Mouse (Mus musculus): Measurements from ENCODE around the gene Cdh13. TPM values are rescaled to one million over a fixed set of nuclear protein-coding genes. Genes with fewer than 3 reads are reported as not detected.

The Cdh13 gene
- polyA plus RNA-seq, 1 experiment from 2014 or later = 24.3 TPM

DNA sequence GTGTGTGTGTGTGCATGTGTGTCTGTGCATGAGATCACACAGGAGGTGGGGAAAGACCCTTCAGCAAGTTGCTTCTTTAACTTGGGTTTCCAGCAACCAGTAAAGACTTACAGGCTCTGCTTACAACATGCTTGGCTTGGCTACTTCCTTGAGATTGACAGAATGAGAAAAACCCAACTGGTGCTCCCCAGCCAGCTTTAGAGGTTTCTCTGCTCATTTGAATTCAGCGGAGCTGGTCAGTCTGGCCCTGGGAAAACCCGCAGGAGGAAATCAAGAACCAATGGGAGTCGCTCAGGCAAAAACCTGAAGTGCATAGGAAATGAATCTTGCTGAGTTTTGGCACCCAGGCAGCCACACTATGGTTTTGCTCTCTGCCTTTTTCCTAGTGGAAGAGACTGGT, 96.1 kb downstream of the Cdh13 start:
- H3K27ac ChIP-seq (replicated peaks; ENCODE audit: low read depth, low read length) = no peak overlapping the region
- no peaks in the 10 kb centered on the region for H3K4me1 ChIP-seq (ENCODE audit: control insufficient read depth, insufficient read depth, low read length)

DNA sequence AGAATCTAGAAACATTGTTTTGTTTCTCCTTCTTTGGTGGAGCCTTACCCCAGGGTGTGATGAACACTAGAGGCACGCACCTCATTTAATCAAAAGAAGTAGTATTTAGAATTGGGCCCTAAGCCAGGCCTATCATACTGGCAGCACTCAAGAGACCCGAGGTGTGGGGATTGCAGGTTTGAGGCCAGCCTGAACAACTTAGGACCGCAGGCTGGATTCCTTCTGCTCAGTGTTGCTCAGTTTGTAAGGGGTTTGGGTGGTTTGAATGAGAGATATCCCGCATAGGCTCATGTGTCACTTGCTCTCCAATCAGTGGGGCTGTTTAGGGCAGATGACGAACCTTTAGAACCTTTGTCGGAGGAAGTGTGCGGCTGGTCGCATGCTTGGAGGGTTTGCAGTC, 96.5 kb downstream of the Cdh13 start:
- no peaks in the 10 kb centered on the region for H3K4me1 ChIP-seq (ENCODE audit: control insufficient read depth, insufficient read depth, low read length)
- H3K36me3 ChIP-seq (ENCODE audit: control insufficient read depth, insufficient read depth, low read length) = no peaks in the 10 kb centered on the region
- H3K27me3 ChIP-seq (replicated peaks; ENCODE audit: control insufficient read depth, insufficient read depth, low read length) = no peaks in the 10 kb centered on the region
- no peak overlapping the region for H3K27ac ChIP-seq (replicated peaks; ENCODE audit: low read depth, low read length)
- H3K9me3 ChIP-seq (ENCODE audit: control insufficient read depth, low read length) = no peaks in the 10 kb centered on the region
- no peak overlapping the region for H3K9ac ChIP-seq (ENCODE audit: low read depth, low read length)
- no peak overlapping the region for H3K4me2 ChIP-seq (ENCODE audit: low read depth, low read length)
- 56% methylated on average over 8 of the region's 8 CpGs for WGBS
- no peak overlapping the region for H3K4me3 ChIP-seq (ENCODE audit: low read depth, low read length)
- no peak for DNase-seq (ENCODE audit: low spot score)
- no peak for ATAC-seq (ENCODE audit: low read depth)

More for the DNA sequence above, 96.1 kb downstream of the Cdh13 start:
- WGBS = 44% methylated on average over 3 of the region's 3 CpGs
- ATAC-seq (ENCODE audit: low read depth) = no peak
- Histone ChIP-seq H3K36me3 (ENCODE audit: control insufficient read depth, insufficient read depth, low read length) (no peaks in the 10 kb centered on the region), H3K27me3 (replicated peaks; ENCODE audit: control insufficient read depth, insufficient read depth, low read length) (no peaks in the 10 kb centered on the region), H3K4me2 (ENCODE audit: low read depth, low read length) (no peak overlapping the region), H3K9me3 (ENCODE audit: control insufficient read depth, low read length) (no peaks in the 10 kb centered on the region), H3K9ac (ENCODE audit: low read depth, low read length) (no peak overlapping the region), H3K4me3 (ENCODE audit: low read depth, low read length) (no peak overlapping the region)
- peak; percentile 63 for DNase-seq (ENCODE audit: low spot score)

DNA sequence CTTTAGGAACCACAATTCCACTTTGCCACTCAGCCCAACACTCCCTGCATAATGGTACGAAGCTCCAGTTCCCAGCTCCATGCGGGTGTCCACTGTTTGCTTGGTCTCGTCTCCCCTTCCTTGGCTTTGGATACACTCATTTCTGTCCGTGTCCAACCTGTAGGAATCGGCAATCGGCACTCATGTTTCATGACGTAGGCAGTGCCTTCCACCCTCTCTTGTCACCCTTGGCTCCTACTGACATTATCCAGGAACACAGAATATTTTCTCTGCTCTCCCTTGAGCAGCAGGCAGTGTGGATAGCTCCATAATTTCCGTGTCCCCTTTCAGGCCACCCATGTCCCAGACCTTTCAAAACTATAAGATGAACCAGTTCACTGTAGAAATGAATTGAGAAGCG, 97.2 kb downstream of the Cdh13 start:
- 73% methylated on average over 9 of the region's 9 CpGs for WGBS
- Histone ChIP-seq H3K9me3 (ENCODE audit: control insufficient read depth, low read length) (no peaks in the 10 kb centered on the region), H3K27ac (replicated peaks; ENCODE audit: low read depth, low read length) (no peak overlapping the region), H3K4me1 (ENCODE audit: control insufficient read depth, insufficient read depth, low read length) (no peaks in the 10 kb centered on the region), H3K4me2 (ENCODE audit: low read depth, low read length) (no peak overlapping the region), H3K9ac (ENCODE audit: low read depth, low read length) (no peak overlapping the region), H3K36me3 (ENCODE audit: control insufficient read depth, insufficient read depth, low read length) (no peaks in the 10 kb centered on the region), H3K27me3 (replicated peaks; ENCODE audit: control insufficient read depth, insufficient read depth, low read length) (no peaks in the 10 kb centered on the region), H3K4me3 (ENCODE audit: low read depth, low read length) (no peak overlapping the region)
- DNase-seq (ENCODE audit: low spot score) = no peak
- no peak for ATAC-seq (ENCODE audit: low read depth)

DNA sequence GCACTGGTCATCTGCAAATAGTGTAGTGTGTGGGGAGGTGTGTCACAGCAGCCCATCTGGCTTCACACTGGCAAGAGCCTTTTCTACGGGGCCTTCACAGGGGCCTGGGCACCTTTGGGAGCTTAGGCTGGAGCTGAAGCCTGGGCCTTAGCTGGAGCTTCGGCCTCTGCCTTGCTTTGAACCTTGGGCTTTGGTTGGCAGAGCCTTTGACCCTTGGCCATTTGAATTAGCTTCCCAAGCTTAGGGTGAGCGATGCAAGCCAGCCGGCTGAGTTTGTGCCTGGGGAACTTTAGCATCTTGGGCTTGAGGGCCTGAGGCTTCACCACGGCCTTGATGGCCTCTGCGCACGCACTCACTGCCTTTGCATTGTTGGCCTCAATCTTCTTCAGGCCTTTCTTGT, 98.1 kb downstream of the Cdh13 start:
- H3K27ac ChIP-seq (replicated peaks; ENCODE audit: low read depth, low read length) = no peak overlapping the region
- H3K36me3 ChIP-seq (ENCODE audit: control insufficient read depth, insufficient read depth, low read length) = no peaks in the 10 kb centered on the region
- 85% methylated on average over 7 of the region's 7 CpGs for WGBS
- H3K9me3 ChIP-seq (ENCODE audit: control insufficient read depth, low read length) = no peaks in the 10 kb centered on the region
- H3K4me3 ChIP-seq (ENCODE audit: low read depth, low read length) = no peak overlapping the region
- ATAC-seq (ENCODE audit: low read depth) = no peak
- H3K4me1 ChIP-seq (ENCODE audit: control insufficient read depth, insufficient read depth, low read length) = no peaks in the 10 kb centered on the region
- no peak for DNase-seq (ENCODE audit: low spot score)
- H3K4me2 ChIP-seq (ENCODE audit: low read depth, low read length) = no peak overlapping the region
- H3K9ac ChIP-seq (ENCODE audit: low read depth, low read length) = no peak overlapping the region
- H3K27me3 ChIP-seq (replicated peaks; ENCODE audit: control insufficient read depth, insufficient read depth, low read length) = no peaks in the 10 kb centered on the region

DNA sequence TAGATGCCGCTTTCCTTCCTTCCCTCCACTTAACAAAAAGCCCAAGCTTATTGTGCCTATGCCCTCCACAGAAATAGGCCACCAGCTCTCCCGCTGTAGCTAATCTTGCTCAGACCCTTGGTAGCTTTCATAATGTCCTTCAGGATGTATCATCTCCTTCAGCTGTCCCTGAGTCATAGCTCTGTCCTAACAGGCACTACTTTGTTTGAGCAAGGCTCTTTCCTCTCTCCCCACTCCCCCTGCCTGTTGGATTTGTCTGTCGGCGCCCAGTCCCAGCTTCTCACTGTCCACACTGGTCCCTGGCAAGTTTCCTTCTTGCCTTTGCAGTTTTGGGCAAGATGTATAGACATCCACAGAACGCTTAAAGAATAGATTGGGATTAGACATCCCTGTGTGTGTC, 100.8 kb downstream of the Cdh13 start:
- ATAC-seq (ENCODE audit: low read depth) = no peak
- H3K9ac ChIP-seq (ENCODE audit: low read depth, low read length) = no peak overlapping the region
- no peak for DNase-seq (ENCODE audit: low spot score)
- no peaks in the 10 kb centered on the region for H3K4me1 ChIP-seq (ENCODE audit: control insufficient read depth, insufficient read depth, low read length)
- no peak overlapping the region for H3K27ac ChIP-seq (replicated peaks; ENCODE audit: low read depth, low read length)
- H3K9me3 ChIP-seq (ENCODE audit: control insufficient read depth, low read length) = no peaks in the 10 kb centered on the region
- WGBS = 87% methylated on average over 5 of the region's 5 CpGs
- H3K27me3 ChIP-seq (replicated peaks; ENCODE audit: control insufficient read depth, insufficient read depth, low read length) = no peaks in the 10 kb centered on the region
- H3K4me3 ChIP-seq (ENCODE audit: low read depth, low read length) = no peak overlapping the region
- no peaks in the 10 kb centered on the region for H3K36me3 ChIP-seq (ENCODE audit: control insufficient read depth, insufficient read depth, low read length)
- H3K4me2 ChIP-seq (ENCODE audit: low read depth, low read length) = no peak overlapping the region

DNA sequence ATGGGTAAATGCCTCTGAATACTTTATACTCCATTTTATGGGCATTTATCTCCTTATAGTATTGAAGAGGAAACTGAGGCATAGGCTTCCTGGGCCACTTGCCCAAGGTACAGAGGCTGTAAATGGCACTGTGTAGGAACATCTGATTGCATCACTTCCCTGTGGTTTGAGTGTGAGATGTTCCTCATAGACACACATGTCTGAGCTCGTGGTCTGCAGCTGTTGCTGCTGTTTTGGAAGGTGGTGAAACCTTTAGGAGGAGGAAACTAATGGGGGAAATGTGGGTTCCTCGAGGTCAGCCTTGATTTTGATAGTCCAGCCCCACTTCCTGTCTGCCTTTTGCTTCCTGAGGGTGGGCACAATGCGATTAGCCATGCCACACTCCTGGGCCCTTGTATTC, 105.9 kb downstream of the Cdh13 start:
- Histone ChIP-seq H3K36me3 (ENCODE audit: control insufficient read depth, insufficient read depth, low read length) (no peaks in the 10 kb centered on the region), H3K27ac (replicated peaks; ENCODE audit: low read depth, low read length) (no peak overlapping the region), H3K9ac (ENCODE audit: low read depth, low read length) (no peak overlapping the region), H3K4me2 (ENCODE audit: low read depth, low read length) (no peak overlapping the region), H3K4me3 (ENCODE audit: low read depth, low read length) (no peak overlapping the region), H3K4me1 (ENCODE audit: control insufficient read depth, insufficient read depth, low read length) (no peaks in the 10 kb centered on the region), H3K9me3 (ENCODE audit: control insufficient read depth, low read length) (no peaks in the 10 kb centered on the region), H3K27me3 (replicated peaks; ENCODE audit: control insufficient read depth, insufficient read depth, low read length) (no peaks in the 10 kb centered on the region)
- 68% methylated on average over 3 of the region's 3 CpGs for WGBS
- DNase-seq (ENCODE audit: low spot score) (no peak), ATAC-seq (ENCODE audit: low read depth) (no peak)

DNA sequence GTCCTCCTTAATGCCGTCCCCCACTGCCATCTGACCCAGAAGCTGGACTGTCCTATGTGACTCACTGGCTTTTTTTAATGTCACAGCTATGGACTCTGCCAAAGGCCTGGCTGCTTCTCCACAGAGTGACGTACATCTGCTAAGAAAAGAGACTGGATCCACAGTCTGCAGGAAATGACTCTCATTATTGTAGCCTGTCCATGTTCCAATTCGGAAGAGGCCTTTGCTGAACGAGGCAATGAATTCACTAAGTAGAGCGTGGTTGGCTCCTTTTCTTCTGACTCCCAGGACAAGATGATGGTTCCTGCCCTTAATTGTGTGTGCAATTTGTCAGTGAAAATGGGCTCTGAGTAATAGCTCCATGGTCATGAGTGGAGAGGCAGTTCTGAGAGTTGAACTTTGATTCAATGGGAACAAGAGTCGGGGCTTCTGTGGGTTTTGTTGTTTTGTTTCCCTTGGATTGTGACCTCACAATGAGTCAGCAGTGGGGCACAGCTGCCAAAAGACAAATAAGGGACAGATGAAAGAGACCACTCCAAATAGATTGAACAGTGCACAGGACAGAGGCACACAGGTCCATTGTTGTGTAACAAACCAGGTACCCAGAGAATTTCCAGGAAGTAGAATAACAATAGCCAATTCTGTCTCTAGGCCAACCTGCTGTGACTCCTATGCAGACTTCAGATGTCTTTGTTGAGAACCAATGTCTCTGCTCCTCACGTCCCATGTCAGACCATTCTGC, 110.5 kb downstream of the Cdh13 start:
- no peak overlapping the region for H3K27ac ChIP-seq (replicated peaks; ENCODE audit: low read depth, low read length)
- 70% methylated on average over 7 of the region's 7 CpGs for WGBS
- ATAC-seq (ENCODE audit: low read depth) = no peak
- no peaks in the 10 kb centered on the region for H3K9me3 ChIP-seq (ENCODE audit: control insufficient read depth, low read length)
- H3K4me1 ChIP-seq (ENCODE audit: control insufficient read depth, insufficient read depth, low read length) = no peaks in the 10 kb centered on the region
- no peak overlapping the region for H3K4me2 ChIP-seq (ENCODE audit: low read depth, low read length)
- peak; percentile 21 for DNase-seq (ENCODE audit: low spot score)
- H3K36me3 ChIP-seq (ENCODE audit: control insufficient read depth, insufficient read depth, low read length) = no peaks in the 10 kb centered on the region
- H3K9ac ChIP-seq (ENCODE audit: low read depth, low read length) = no peak overlapping the region
- H3K4me3 ChIP-seq (ENCODE audit: low read depth, low read length) = no peak overlapping the region
- H3K27me3 ChIP-seq (replicated peaks; ENCODE audit: control insufficient read depth, insufficient read depth, low read length) = no peaks in the 10 kb centered on the region

DNA sequence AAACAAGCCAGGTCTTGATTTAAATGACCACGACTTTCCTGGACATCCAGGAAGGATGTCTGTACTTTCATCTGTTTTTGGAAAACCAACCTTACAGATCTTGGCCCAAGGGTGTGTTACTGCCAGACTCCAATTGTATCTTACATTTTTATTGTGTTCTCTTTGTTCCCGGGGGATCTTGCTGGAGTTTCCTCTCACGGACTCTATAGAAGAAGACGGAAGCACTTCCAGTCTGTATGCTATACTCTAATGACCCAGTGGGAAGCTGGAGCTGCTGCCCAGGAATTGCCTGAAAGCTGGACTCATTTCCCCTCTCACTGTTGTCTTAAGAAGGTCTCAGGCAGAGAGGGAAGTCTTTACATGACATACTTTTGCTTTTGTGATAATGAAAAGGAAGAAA, 111.6 kb downstream of the Cdh13 start:
- Histone ChIP-seq H3K4me2 (ENCODE audit: low read depth, low read length) (no peak overlapping the region), H3K4me1 (ENCODE audit: control insufficient read depth, insufficient read depth, low read length) (no peaks in the 10 kb centered on the region), H3K9me3 (ENCODE audit: control insufficient read depth, low read length) (no peaks in the 10 kb centered on the region), H3K27me3 (replicated peaks; ENCODE audit: control insufficient read depth, insufficient read depth, low read length) (no peaks in the 10 kb centered on the region), H3K36me3 (ENCODE audit: control insufficient read depth, insufficient read depth, low read length) (no peaks in the 10 kb centered on the region), H3K27ac (replicated peaks; ENCODE audit: low read depth, low read length) (no peak overlapping the region), H3K9ac (ENCODE audit: low read depth, low read length) (no peak overlapping the region), H3K4me3 (ENCODE audit: low read depth, low read length) (no peak overlapping the region)
- WGBS = 68% methylated on average over 4 of the region's 4 CpGs
- DNase-seq (ENCODE audit: low spot score) (peak; percentile 43), ATAC-seq (ENCODE audit: low read depth) (no peak)

DNA sequence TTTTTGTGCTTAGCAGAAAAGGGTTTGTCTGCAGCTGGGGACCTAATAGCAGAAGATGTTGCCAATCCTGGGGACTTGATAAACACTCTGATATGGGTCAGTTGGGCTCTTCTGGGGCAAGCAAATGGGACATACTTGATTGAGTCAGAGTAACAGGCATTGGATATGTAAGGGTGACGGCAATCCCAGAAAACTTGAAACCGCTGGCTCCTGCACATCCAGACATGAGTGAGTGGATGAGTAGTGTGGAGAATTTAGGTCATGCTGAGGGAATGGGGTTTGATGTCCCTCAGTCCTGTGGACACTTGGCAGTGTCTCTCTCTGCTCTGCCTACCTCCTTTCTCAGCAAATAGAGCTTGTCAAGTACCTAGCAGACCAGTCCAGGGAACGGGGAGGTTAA, 121.3 kb downstream of the Cdh13 start:
- Histone ChIP-seq H3K27ac (replicated peaks; ENCODE audit: low read depth, low read length) (no peak overlapping the region), H3K9me3 (ENCODE audit: control insufficient read depth, low read length) (peaks cover 5% of the 10 kb centered on the region; the same call in 1 of the 2 replicates), H3K9ac (ENCODE audit: low read depth, low read length) (no peak overlapping the region), H3K4me3 (ENCODE audit: low read depth, low read length) (no peak overlapping the region), H3K4me2 (ENCODE audit: low read depth, low read length) (no peak overlapping the region), H3K36me3 (ENCODE audit: control insufficient read depth, insufficient read depth, low read length) (no peaks in the 10 kb centered on the region), H3K4me1 (ENCODE audit: control insufficient read depth, insufficient read depth, low read length) (no peaks in the 10 kb centered on the region), H3K27me3 (replicated peaks; ENCODE audit: control insufficient read depth, insufficient read depth, low read length) (no peaks in the 10 kb centered on the region)
- WGBS = 89% methylated on average over 3 of the region's 3 CpGs
- ATAC-seq (ENCODE audit: low read depth) (no peak), DNase-seq (ENCODE audit: low spot score) (no peak)
